Mouse (Mus musculus): ENCODE measurements around the gene Slc23a2. TPM values are rescaled to one million over a fixed set of nuclear protein-coding genes. Genes with fewer than 3 reads are reported as not detected.

Gene Slc23a2
- polyA plus RNA-seq, 1 experiment from 2014 or later: 19.7 TPM

- ATAC-seq (no peak), DNase-seq (ENCODE audit: low read depth, low spot score) (no peak)
- CTCF ChIA-PET: interaction anchor here (2.4 kb wide), 1 partner anchor 11 kb away, joined by 6 read pairs; no protein-coding TSS in a partner anchor
- in situ Hi-C loops (cut with MboI; ENCODE audit: low pct_unique_long_range_greater_than_20kb): loop anchor here (5.0 kb wide), 1 partner anchor 108 kb away; no protein-coding TSS in a partner anchor
- POLR2A ChIA-PET: interaction anchor here (0.7 kb wide), 1 partner anchor 230 kb away, joined by 3 read pairs; no protein-coding TSS in a partner anchor
- H3K27me3 ChIP-seq: no peaks in the 10 kb centered on the region
- TF ChIP-seq CTCF (IDR thresholded peaks at IDR 0.05): no peak
These were observed 10.2 kb downstream of the Slc23a2 start for GRCm38 (mm10) chr2:132134758-132135157.

GRCm38 (mm10) chr2:132133436-132133835 lies 11.5 kb downstream of the Slc23a2 start:
- no peak for DNase-seq (ENCODE audit: low read depth, low spot score)
- ChIA-PET POLR2A (interaction anchor here (0.6 kb wide), 1 partner anchor 97 kb away, joined by 8 read pairs; no protein-coding TSS in a partner anchor), CTCF (interaction anchor here (1.6 kb wide), 1 partner anchor 151 kb away, joined by 4 read pairs; no protein-coding TSS in a partner anchor)
- ATAC-seq: no peak
- TF ChIP-seq CTCF (IDR thresholded peaks at IDR 0.05): no peak
- in situ Hi-C loops (cut with MboI; ENCODE audit: low pct_unique_long_range_greater_than_20kb): no loop called here
- no peaks in the 10 kb centered on the region for H3K27me3 ChIP-seq

GRCm38 (mm10) chr2:132131266-132131665 lies 13.6 kb downstream of the Slc23a2 start:
- in situ Hi-C loops (cut with MboI; ENCODE audit: low pct_unique_long_range_greater_than_20kb): no loop called here
- H3K27me3 ChIP-seq: no peaks in the 10 kb centered on the region
- ATAC-seq: no peak
- DNase-seq (ENCODE audit: low read depth, low spot score): no peak
- POLR2A ChIA-PET: no interaction called here
- no peak for TF ChIP-seq CTCF (IDR thresholded peaks at IDR 0.05)
- CTCF ChIA-PET: no interaction called here

- ATAC-seq (no peak), DNase-seq (ENCODE audit: low read depth, low spot score) (no peak)
- POLR2A ChIA-PET: no interaction called here
- CTCF ChIA-PET: interaction anchor here (0.8 kb wide), 1 partner anchor 9 kb away, joined by 4 read pairs; no protein-coding TSS in a partner anchor
- in situ Hi-C loops (cut with MboI; ENCODE audit: low pct_unique_long_range_greater_than_20kb): no loop called here
- no peak for TF ChIP-seq CTCF (IDR thresholded peaks at IDR 0.05)
- no peaks in the 10 kb centered on the region for H3K27me3 ChIP-seq
These were observed 14.9 kb downstream of the Slc23a2 start for GRCm38 (mm10) chr2:132129980-132130379.

- ATAC-seq (no peak), DNase-seq (ENCODE audit: low read depth, low spot score) (no peak)
- in situ Hi-C loops (cut with MboI; ENCODE audit: low pct_unique_long_range_greater_than_20kb): no loop called here
- CTCF ChIA-PET: no interaction called here
- TF ChIP-seq CTCF (IDR thresholded peaks at IDR 0.05): no peak
- no peaks in the 10 kb centered on the region for H3K27me3 ChIP-seq
- POLR2A ChIA-PET: no interaction called here
These were observed 15.7 kb downstream of the Slc23a2 start for GRCm38 (mm10) chr2:132129247-132129646.

- ChIA-PET POLR2A (no interaction called here), CTCF (no interaction called here)
- DNase-seq (ENCODE audit: low read depth, low spot score) (no peak), ATAC-seq (no peak)
- H3K27me3 ChIP-seq: no peaks in the 10 kb centered on the region
- in situ Hi-C loops (cut with MboI; ENCODE audit: low pct_unique_long_range_greater_than_20kb): no loop called here
- TF ChIP-seq CTCF (IDR thresholded peaks at IDR 0.05): no peak
These were observed 17.0 kb downstream of the Slc23a2 start for GRCm38 (mm10) chr2:132127904-132128303.

- DNase-seq (ENCODE audit: low read depth, low spot score) (no peak), ATAC-seq (no peak)
- POLR2A ChIA-PET: no interaction called here
- H3K27me3 ChIP-seq: no peaks in the 10 kb centered on the region
- in situ Hi-C loops (cut with MboI; ENCODE audit: low pct_unique_long_range_greater_than_20kb): no loop called here
- CTCF ChIA-PET: no interaction called here
- no peak for TF ChIP-seq CTCF (IDR thresholded peaks at IDR 0.05)
These were observed 18.6 kb downstream of the Slc23a2 start for GRCm38 (mm10) chr2:132126292-132126691.

GRCm38 (mm10) chr2:132123063-132123462 lies 21.8 kb downstream of the Slc23a2 start:
- in situ Hi-C loops (cut with MboI; ENCODE audit: low pct_unique_long_range_greater_than_20kb): no loop called here
- POLR2A ChIA-PET: no interaction called here
- ATAC-seq: no peak

GRCm38 (mm10) chr2:132121050-132121449 lies 23.9 kb downstream of the Slc23a2 start:
- ChIA-PET POLR2A (interaction anchor here (0.7 kb wide), 1 partner anchor 61 kb away, joined by 3 read pairs; no protein-coding TSS in a partner anchor), CTCF (interaction anchor here (1.0 kb wide), 1 partner anchor 9 kb away, joined by 4 read pairs; no protein-coding TSS in a partner anchor)
- in situ Hi-C loops (cut with MboI; ENCODE audit: low pct_unique_long_range_greater_than_20kb): no loop called here
- ATAC-seq (no peak), DNase-seq (ENCODE audit: low read depth, low spot score) (no peak)
- no peak for TF ChIP-seq CTCF (IDR thresholded peaks at IDR 0.05)
- H3K27me3 ChIP-seq: no peaks in the 10 kb centered on the region

More at GRCm38 (mm10) chr2:132123063-132123462, 21.8 kb downstream of the Slc23a2 start:
- no peaks in the 10 kb centered on the region for H3K27me3 ChIP-seq
- no peak for DNase-seq (ENCODE audit: low read depth, low spot score)
- no peak for TF ChIP-seq CTCF (IDR thresholded peaks at IDR 0.05)
- CTCF ChIA-PET: interaction anchor here (2.4 kb wide), 1 partner anchor 12 kb away, joined by 6 read pairs; no protein-coding TSS in a partner anchor

GRCm38 (mm10) chr2:132118646-132119045 lies 26.3 kb downstream of the Slc23a2 start:
- no peak for DNase-seq (ENCODE audit: low read depth, low spot score)
- no peak for ATAC-seq
- TF ChIP-seq CTCF (IDR thresholded peaks at IDR 0.05): no peak
- in situ Hi-C loops (cut with MboI; ENCODE audit: low pct_unique_long_range_greater_than_20kb): loop anchor here (5.0 kb wide), 1 partner anchor 296 kb away; no protein-coding TSS in a partner anchor
- no peaks in the 10 kb centered on the region for H3K27me3 ChIP-seq
- POLR2A ChIA-PET: no interaction called here
- CTCF ChIA-PET: no interaction called here

GRCm38 (mm10) chr2:132115936-132116335 lies 29.0 kb downstream of the Slc23a2 start:
- TF ChIP-seq CTCF (IDR thresholded peaks at IDR 0.05): no peak
- ChIA-PET POLR2A (no interaction called here), CTCF (interaction anchor here (1.0 to 1.8 kb wide), 3 partner anchors 28 to 133 kb away, joined by 3 to 5 read pairs (median 4); no protein-coding TSS in a partner anchor)
- ATAC-seq: no peak
- H3K27me3 ChIP-seq: no peaks in the 10 kb centered on the region
- in situ Hi-C loops (cut with MboI; ENCODE audit: low pct_unique_long_range_greater_than_20kb): loop anchor here (5.0 kb wide), 1 partner anchor 294 kb away; no protein-coding TSS in a partner anchor
- DNase-seq (ENCODE audit: low read depth, low spot score): no peak

Measured in Patski (cell line).